Mouse (Mus musculus) lung, postnatal 0 days (tissue): ENCODE data around the gene Gjb2.

Source experiments
- CTCF ChIP-seq: IDR thresholded peaks from 2 replicates; pipeline ENCODE4 v1.5.1; 2016; ENCODE audit warnings: antibody characterized with exemption, mild to moderate bottlenecking
- EP300 ChIP-seq: IDR thresholded peaks from 2 replicates; pipeline ENCODE4 v1.6.1; 2016; ENCODE audit warnings: antibody characterized with exemption, mild to moderate bottlenecking, control low read depth

DNA sequence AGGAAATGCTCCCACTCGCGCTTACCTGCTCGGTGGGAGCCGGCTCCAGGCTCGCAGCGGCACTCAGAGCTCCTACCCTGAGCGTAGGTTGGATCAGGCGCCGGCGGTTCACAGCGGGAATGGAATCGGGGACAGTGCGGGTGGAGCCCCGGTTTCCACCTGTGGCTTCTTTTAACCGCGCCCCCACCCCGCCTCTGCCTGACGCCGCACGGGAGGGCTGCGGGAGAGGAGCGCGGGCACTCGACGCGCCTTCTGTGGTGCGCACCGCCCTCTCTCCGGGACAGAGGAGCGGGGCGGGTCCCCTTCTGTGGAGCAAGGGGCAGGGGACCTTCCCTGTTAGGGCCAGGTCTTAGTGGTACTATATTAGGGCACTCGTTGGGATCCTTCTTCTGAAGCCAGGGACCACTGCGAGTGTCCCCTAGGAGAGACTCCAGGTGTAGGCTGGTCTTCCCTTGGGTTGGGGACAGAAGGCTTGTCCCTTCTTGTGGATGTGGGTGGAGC, 28.7 kb upstream of the Gjb2 start, which contains the start of gene Gjb6:
- TF ChIP-seq CTCF (no peak), EP300 (no peak)
